In genomic region chr10:123071997-123072396, GRCm38 (mm10) we compare ENCODE assay signal across 18 mouse cellular contexts. TPM values are rescaled to one million over a fixed set of nuclear protein-coding genes. Genes with fewer than 3 reads are reported as not detected.
DNase-seq lines count a peak whose midpoint lies in the region; ATAC-seq and TF ChIP-seq lines count a peak whose summit lies in the region.
"Had no signal": no experiment of that assay in that cellular context is flagged by ENCODE, and none has a peak within 500 bp of the region (broad histone marks: within the 10 kb centered on the region; RNA-seq: fewer than 3 reads in every experiment).

No protein-coding gene starts in this region.

- no peak for TF ChIP-seq POLR2A in liver, adult 2 months (IDR thresholded peaks at IDR 0.05; ENCODE audit: extremely low read depth, insufficient read depth, low read length)

- H3K79me2 ChIP-seq in liver, adult 2 months (ENCODE audit: control insufficient read depth, insufficient read depth, low read length) = peaks cover 37% of the 10 kb centered on the region

- no peak for ATAC-seq in heart, embryonic 12.5 days (ENCODE audit: insufficient number of reproducible peaks, low FRiP score)
- peak; percentile 42 for ATAC-seq in intestine, embryonic 16.5 days
- ATAC-seq: activated CD4-positive, CD25-positive, alpha-beta regulatory T cell, adult 4 months; Patski had no signal

- peaks cover 23% of the 10 kb centered on the region for H3K4me1 ChIP-seq in liver, adult 2 months (ENCODE audit: control insufficient read depth, insufficient read depth, low read length)
- H3K4me1 ChIP-seq in heart, embryonic 12.5 days (replicated peaks) = peaks cover 27% of the 10 kb centered on the region
- peaks cover 16% of the 10 kb centered on the region for H3K4me1 ChIP-seq in intestine, embryonic 16.5 days (ENCODE audit: control insufficient read depth, insufficient read depth, low read length)

- no peaks in the 10 kb centered on the region for H3K27me3 ChIP-seq in liver, adult 2 months (ENCODE audit: control insufficient read depth, insufficient read depth, low read length)
- no peaks in the 10 kb centered on the region for H3K27me3 ChIP-seq in heart, embryonic 12.5 days (replicated peaks)
- no peaks in the 10 kb centered on the region for H3K27me3 ChIP-seq in intestine, embryonic 16.5 days (replicated peaks; ENCODE audit: control insufficient read depth, insufficient read depth, low read length)
- H3K27me3 ChIP-seq: hindbrain, embryonic 15.5 days; lung, embryonic 15.5 days; midbrain, embryonic 12.5 days; Patski had no signal

- no peak overlapping the region for H3K9ac ChIP-seq in liver, adult 2 months (ENCODE audit: low read depth, low read length)
- H3K9ac ChIP-seq in heart, embryonic 12.5 days = no peak overlapping the region
- H3K9ac ChIP-seq in intestine, embryonic 16.5 days (ENCODE audit: low read depth, low read length) = no peak overlapping the region
- H3K9ac ChIP-seq: hindbrain, embryonic 15.5 days; lung, embryonic 15.5 days; midbrain, embryonic 12.5 days had no signal

- H3K27ac ChIP-seq in liver, adult 2 months (replicated peaks; ENCODE audit: insufficient read depth, low read depth, low read length) = peak overlapping the region; percentile 42; the same call in 1 of the 2 replicates
- peak overlapping the region; percentile 19 for H3K27ac ChIP-seq in heart, embryonic 12.5 days (ENCODE audit: poor library complexity, severe bottlenecking)
- 0 out of 2 replicates have a peak overlapping the region, but pooled peaks have one; percentile 35 for H3K27ac ChIP-seq in intestine, embryonic 16.5 days (ENCODE audit: low read length)
- H3K27ac ChIP-seq: hindbrain, embryonic 15.5 days; lung, embryonic 15.5 days; midbrain, embryonic 12.5 days had no signal

- no peak for TF ChIP-seq CTCF in liver, adult 2 months (IDR thresholded peaks at IDR 0.05; ENCODE audit: low read depth, low read length)

- 0 out of 2 replicates have a peak overlapping the region, but pooled peaks have one; percentile 2 for H3K4me2 ChIP-seq in heart, embryonic 12.5 days
- no peak overlapping the region for H3K4me2 ChIP-seq in intestine, embryonic 16.5 days (ENCODE audit: low read depth, low read length)
- H3K4me2 ChIP-seq: hindbrain, embryonic 15.5 days; lung, embryonic 15.5 days; midbrain, embryonic 12.5 days had no signal

- no peaks in the 10 kb centered on the region; the same call in 1 of the 2 replicates for H3K9me3 ChIP-seq in heart, embryonic 12.5 days (replicated peaks)
- H3K9me3 ChIP-seq in intestine, embryonic 16.5 days (ENCODE audit: control insufficient read depth, low read length) = no peaks in the 10 kb centered on the region
- H3K9me3 ChIP-seq: hindbrain, embryonic 15.5 days; lung, embryonic 15.5 days had no signal

- DNase-seq in liver, adult 2 months (ENCODE audit: extremely low read depth, low read depth, low spot score) = peak; percentile 87
- no peak for DNase-seq in liver
- DNase-seq in fat pad, adult 2 months (ENCODE audit: extremely low read depth, low read depth, low spot score) = peak; percentile 37
- DNase-seq in urinary bladder, postnatal 14 days (ENCODE audit: low spot score) = no peak
- no peak for DNase-seq in right cerebral cortex, postnatal 25 days
- DNase-seq in adrenal gland, adult (ENCODE audit: inconsistent age in 2 of 2, low spot score in 1 of 2) = no peak
- DNase-seq: cerebellum, adult 9-11 months; gastrocnemius, postnatal 14 days; kidney, adult 8-10 months; kidney, postnatal 25 days; thymus, postnatal 4 days had no signal

- H3K36me3 ChIP-seq in liver, adult 2 months (ENCODE audit: control insufficient read depth, insufficient read depth, low read length) = peaks cover 2% of the 10 kb centered on the region; the same call in 1 of the 2 replicates
- H3K36me3 ChIP-seq in heart, embryonic 12.5 days = peaks cover 23% of the 10 kb centered on the region
- no peaks in the 10 kb centered on the region; the same call in 1 of the 2 replicates for H3K36me3 ChIP-seq in intestine, embryonic 16.5 days (ENCODE audit: control insufficient read depth, insufficient read depth, low read length)

- 5% methylated on average over 2 of the region's 2 CpGs for WGBS in liver, adult 2 months
- 28% methylated on average over 2 of the region's 2 CpGs for WGBS in heart, embryonic 12.5 days
- WGBS in intestine, embryonic 16.5 days = 59% methylated on average over 2 of the region's 2 CpGs

- no peak overlapping the region for H3K4me3 ChIP-seq in liver, adult 2 months (ENCODE audit: insufficient read depth, low read depth, low read length)
- no peak overlapping the region for H3K4me3 ChIP-seq in heart, embryonic 12.5 days
- H3K4me3 ChIP-seq in intestine, embryonic 16.5 days (ENCODE audit: low read length) = no peak overlapping the region
- H3K4me3 ChIP-seq: hindbrain, embryonic 15.5 days; lung, embryonic 15.5 days; midbrain, embryonic 12.5 days had no signal

RNA-seq across cellular contexts. Expression of gene Mon2, which starts 4.3 kb away (rescaled TPM):
- 51.8 and 58.1 TPM in 2 replicates for total RNA-seq in liver, adult 2 months (2014; rRNA removed)
- 24.3 and 35.1 TPM in 2 replicates for polyA plus RNA-seq in liver, adult 2 months (2012; rRNA removed)
- 35.9 and 39.9 TPM in 2 replicates for polyA plus RNA-seq in heart, embryonic 12.5 days (2016; fragmentation: Nextera tagmentation; extraction: Ambion mirVana)
- 11.7 and 13.4 TPM in 2 replicates for polyA plus RNA-seq in intestine, embryonic 16.5 days (2015; fragmentation: Nextera tagmentation; extraction: Ambion mirVana)

Comparison
In these comparisons a context has a peak if more than half of its experiments do, and no peak if none do; other contexts are left out.
1. DNase-seq: peak in liver, adult 2 months (single experiment) and fat pad, adult 2 months (single experiment); none in liver (single experiment), urinary bladder, postnatal 14 days (single experiment), right cerebral cortex, postnatal 25 days (single experiment) and adrenal gland, adult (0 of 2).
2. Peak in every context shown above with its lines, with median percentiles within 50 percentile points of each other: H3K27ac ChIP-seq.